Mouse (Mus musculus): ENCODE results near the gene Armc8.

GRCm38 (mm10) chr9:99555253-99555652 is 13.4 kb downstream of the Armc8 start:
- no peak for TF ChIP-seq CTCF (conservative IDR thresholded peaks at IDR 0.05; ENCODE audit: low read length)
- TF ChIP-seq POU5F1 (IDR thresholded peaks at IDR 0.05; ENCODE audit: borderline replicate concordance, low read length), result no peak
- TF ChIP-seq NANOG (IDR thresholded peaks at IDR 0.05; ENCODE audit: borderline replicate concordance, low read length), result no peak

Measured in E14TG2a.4 (cell line).